Mouse (Mus musculus): Measurements from ENCODE around the gene Taf3. TPM values are rescaled to one million over a fixed set of nuclear protein-coding genes. Genes with fewer than 3 reads are reported as not detected.

The Taf3 gene
- polyA plus RNA-seq, 1 experiment from 2014 or later = 6.3 TPM

DNA sequence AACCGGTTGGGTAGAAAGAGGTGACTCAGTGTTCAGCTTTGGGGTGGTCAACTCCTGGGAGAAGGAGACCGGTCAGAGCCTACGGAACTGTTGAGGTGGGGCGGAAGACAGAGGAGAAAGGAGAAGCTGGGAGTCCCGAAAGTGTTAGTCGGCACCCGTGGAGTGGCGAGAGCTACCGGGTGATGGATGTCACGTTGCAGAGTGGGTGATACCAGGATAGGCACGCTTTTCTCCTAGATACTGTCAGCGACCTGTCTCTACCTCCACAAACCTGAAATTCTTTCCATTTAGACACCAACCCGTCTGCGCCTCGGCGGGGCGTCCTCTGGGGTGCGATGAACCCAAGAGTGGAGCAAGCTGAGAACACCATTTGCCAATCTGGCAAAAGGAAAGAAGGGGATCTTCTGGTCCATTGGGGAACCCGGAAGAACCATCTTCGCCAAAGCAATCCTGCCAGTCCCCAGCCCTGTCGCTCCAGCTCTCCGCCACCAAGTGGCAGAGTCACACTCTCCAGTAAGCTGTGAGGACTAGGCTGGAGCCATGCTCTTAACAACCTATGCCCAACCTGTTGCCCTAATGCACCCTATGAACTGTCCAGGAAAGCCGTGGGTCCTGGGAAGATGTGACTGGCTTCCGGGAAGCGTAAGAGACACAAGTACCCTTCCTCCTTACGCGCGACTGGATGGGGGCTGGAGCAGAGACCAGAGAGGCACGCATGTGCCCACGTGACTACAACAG lies 159.3 kb downstream of the Taf3 start, which contains the start of gene 9230102O04Rik:
9230102O04Rik (minus strand) TSS at position 628 of the 738 bp plus-strand sequence.
- Histone ChIP-seq H3K27me3 (peaks cover 97% of the 10 kb centered on the region), H3K9ac (no peak within 1 kb of the TSS), H3K36me3 (replicated peaks) (no peaks in the 10 kb centered on the region), H3K27ac (replicated peaks) (no peak within 1 kb of the TSS), H3K4me2 (peak within 1 kb of the TSS; percentile 62), H3K9me3 (replicated peaks) (no peaks in the 10 kb centered on the region), H3K4me1 (replicated peaks) (peaks cover 14% of the 10 kb centered on the region; the same call in 1 of the 2 replicates), H3K4me3 (replicated peaks) (peak within 1 kb of the TSS; percentile 33)
- ATAC-seq (ENCODE audit: insufficient read depth) = peak; percentile 63; the same call in 1 of the 2 replicates
- WGBS (ENCODE audit: insufficient replicate concordance) = under 1% methylated on average over 30 of the region's 30 CpGs

DNA sequence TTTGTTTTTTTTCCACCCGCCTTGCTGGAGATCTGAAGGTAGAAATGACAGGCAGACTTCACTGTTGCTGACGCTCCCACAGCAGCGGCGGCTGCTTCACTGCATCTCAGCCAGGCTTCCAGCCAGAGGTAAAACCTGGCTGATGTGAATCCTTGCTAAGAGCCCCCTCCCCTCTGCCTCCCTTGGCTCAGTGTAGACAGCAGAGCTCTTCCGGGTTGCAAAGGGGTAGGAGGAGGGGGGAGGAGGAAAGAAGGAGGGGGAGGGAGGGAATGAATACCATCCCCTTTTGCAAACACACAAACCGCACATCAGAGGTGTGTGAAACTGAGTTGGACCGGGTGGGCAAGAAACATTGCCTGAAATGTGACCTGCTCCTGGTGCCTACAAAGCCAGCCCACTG lies 160.8 kb downstream of the Taf3 start:
- Histone ChIP-seq H3K4me2 (no peak overlapping the region), H3K4me1 (replicated peaks) (peaks cover 21% of the 10 kb centered on the region; the same call in 1 of the 2 replicates), H3K9ac (no peak overlapping the region), H3K4me3 (replicated peaks) (no peak overlapping the region), H3K27me3 (peaks cover 97% of the 10 kb centered on the region), H3K27ac (replicated peaks) (no peak overlapping the region), H3K9me3 (replicated peaks) (no peaks in the 10 kb centered on the region), H3K36me3 (replicated peaks) (no peaks in the 10 kb centered on the region)
- 2% methylated on average over 7 of the region's 7 CpGs for WGBS (ENCODE audit: insufficient replicate concordance)
- ATAC-seq (ENCODE audit: insufficient read depth) = no peak

DNA sequence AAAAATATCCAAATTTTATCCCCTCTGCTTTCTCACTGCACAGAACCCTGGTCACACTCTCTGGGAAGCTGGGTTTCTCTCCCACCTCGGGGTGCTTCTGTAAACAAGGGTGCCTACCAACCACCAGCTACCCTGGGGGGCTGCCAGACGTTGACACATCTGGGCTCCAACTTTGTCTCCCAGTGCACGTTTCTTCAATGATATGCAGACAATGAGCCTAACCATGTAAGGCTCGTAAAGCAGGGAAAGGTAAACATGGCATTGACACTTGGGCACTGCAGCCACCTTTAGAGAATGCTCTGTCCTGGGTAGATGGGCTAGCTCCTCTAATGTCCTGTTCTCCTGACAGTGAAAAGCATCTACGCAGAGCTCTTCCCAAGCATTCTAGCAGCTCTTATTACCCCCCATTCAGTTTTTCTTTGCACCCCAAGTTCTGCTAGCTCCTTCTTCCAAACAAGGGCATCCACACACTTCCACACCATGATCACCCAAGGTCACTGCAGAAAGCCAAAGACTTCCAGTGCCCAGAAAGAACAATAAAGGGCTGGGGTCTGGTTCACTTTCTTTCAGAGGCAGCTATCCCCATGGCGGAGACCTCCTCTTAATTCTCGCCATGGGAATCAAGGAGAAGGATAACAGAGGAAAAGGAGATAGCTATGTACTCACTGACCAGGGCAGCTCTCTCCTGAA lies 161.3 kb downstream of the Taf3 start:
- Histone ChIP-seq H3K27ac (replicated peaks) (no peak overlapping the region), H3K4me2 (no peak overlapping the region), H3K4me3 (replicated peaks) (no peak overlapping the region), H3K27me3 (peaks cover 97% of the 10 kb centered on the region), H3K9ac (no peak overlapping the region), H3K4me1 (replicated peaks) (peaks cover 21% of the 10 kb centered on the region; the same call in 1 of the 2 replicates), H3K36me3 (replicated peaks) (no peaks in the 10 kb centered on the region), H3K9me3 (replicated peaks) (no peaks in the 10 kb centered on the region)
- ATAC-seq (ENCODE audit: insufficient read depth) = no peak
- WGBS (ENCODE audit: insufficient replicate concordance) = 12% methylated on average over 7 of the region's 7 CpGs

DNA sequence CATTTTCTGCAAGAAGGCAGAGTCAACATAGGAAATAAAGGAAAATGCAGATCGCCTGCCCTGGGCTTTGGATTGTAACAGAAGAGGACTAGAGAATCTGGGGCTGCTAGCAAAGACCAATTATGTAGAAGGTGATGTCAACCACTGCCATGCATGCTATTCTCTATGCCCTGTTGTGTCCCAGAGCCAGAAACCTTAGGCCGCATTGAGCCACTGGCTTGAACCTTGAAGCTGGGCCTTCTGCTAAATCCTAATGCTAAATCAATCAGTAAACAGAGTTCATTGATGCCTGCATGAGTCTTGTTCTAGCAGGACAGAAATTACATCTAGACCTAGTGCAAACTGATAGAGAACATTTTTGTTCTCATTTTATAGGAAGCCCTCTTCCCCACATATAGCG lies 162.4 kb downstream of the Taf3 start:
- 38% methylated on average over 3 of the region's 3 CpGs for WGBS (ENCODE audit: insufficient replicate concordance)

DNA sequence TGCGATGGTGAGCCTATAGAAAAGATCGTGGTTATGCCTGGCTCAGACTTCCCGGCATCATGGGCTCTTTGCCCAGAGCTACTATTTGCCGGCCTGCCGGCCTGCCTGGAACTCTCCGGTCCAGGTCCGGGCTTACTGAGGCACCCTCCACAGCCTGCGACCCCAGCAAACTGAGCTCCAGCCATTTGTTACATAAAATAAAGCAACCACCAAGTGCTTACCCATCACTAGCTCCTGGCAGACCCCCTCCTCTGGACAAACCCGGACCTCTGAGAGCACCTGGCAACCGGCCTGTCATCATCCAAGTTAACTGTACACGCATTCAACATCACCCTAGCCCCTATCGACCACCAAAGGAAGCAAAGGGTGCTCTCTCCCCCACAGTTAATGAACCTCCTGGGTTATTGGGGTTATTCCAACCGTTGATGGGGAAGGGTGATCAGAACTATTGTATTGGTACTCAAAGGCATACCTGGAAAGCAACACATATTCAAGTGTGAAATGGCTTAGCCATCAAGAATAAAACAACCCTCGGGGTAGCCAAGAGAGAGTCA lies 163.1 kb downstream of the Taf3 start:
- H3K4me2 ChIP-seq = no peak overlapping the region
- H3K27ac ChIP-seq (replicated peaks) = no peak overlapping the region
- peaks cover 24% of the 10 kb centered on the region; the same call in 1 of the 2 replicates for H3K4me1 ChIP-seq (replicated peaks)
- ATAC-seq (ENCODE audit: insufficient read depth) = no peak
- peaks cover 100% of the 10 kb centered on the region for H3K27me3 ChIP-seq
- 13% methylated on average over 14 of the region's 14 CpGs for WGBS (ENCODE audit: insufficient replicate concordance)
- no peaks in the 10 kb centered on the region for H3K36me3 ChIP-seq (replicated peaks)
- H3K4me3 ChIP-seq (replicated peaks) = no peak overlapping the region
- H3K9me3 ChIP-seq (replicated peaks) = no peaks in the 10 kb centered on the region
- H3K9ac ChIP-seq = no peak overlapping the region

More for the DNA sequence above, 162.4 kb downstream of the Taf3 start:
- ATAC-seq (ENCODE audit: insufficient read depth) = no peak
- Histone ChIP-seq H3K9ac (no peak overlapping the region), H3K9me3 (replicated peaks) (no peaks in the 10 kb centered on the region), H3K27me3 (peaks cover 100% of the 10 kb centered on the region), H3K36me3 (replicated peaks) (no peaks in the 10 kb centered on the region), H3K4me3 (replicated peaks) (no peak overlapping the region), H3K27ac (replicated peaks) (no peak overlapping the region), H3K4me2 (no peak overlapping the region), H3K4me1 (replicated peaks) (peaks cover 24% of the 10 kb centered on the region; the same call in 1 of the 2 replicates)

DNA sequence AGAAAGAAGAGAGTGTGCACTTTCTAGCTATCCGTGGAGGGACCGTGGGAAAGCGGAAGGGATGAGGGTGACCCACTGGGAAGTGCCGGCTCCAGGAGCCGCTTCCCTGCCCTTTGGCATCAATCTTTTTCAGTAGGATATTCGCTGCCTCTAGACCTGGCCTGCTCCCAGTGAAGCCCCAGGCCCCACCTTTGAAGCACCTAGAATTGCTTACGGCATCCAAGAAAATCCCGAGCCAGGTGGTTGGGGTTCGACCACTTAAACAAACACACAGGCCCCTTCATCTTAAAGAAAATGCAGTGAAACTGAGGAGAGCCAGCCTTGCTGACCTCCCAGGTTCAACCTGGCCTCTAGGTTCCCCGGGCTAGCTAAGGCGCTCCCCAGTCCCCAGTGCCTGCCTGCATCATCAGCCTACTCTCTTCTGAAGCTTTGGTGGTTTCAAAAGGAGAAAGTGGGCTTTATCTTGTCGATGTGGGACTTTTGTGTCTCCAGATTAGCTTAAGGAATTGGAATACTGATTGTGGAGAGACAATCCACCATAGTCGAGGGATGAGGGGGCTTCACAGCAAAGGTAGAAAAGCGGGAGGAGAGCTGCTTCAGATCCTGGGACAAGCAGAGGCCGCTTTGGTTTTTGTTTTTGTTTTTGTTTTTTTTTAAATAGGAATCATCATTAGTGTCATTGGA lies 163.7 kb downstream of the Taf3 start:
- Histone ChIP-seq H3K27me3 (peaks cover 100% of the 10 kb centered on the region), H3K4me3 (replicated peaks) (0 out of 2 replicates have a peak overlapping the region, but pooled peaks have one; percentile 10), H3K9me3 (replicated peaks) (no peaks in the 10 kb centered on the region), H3K4me2 (peak overlapping the region; percentile 55), H3K4me1 (replicated peaks) (peaks cover 21% of the 10 kb centered on the region; the same call in 1 of the 2 replicates), H3K9ac (no peak overlapping the region), H3K27ac (replicated peaks) (no peak overlapping the region), H3K36me3 (replicated peaks) (no peaks in the 10 kb centered on the region)
- no peak for ATAC-seq (ENCODE audit: insufficient read depth)
- 12% methylated on average over 15 of the region's 15 CpGs for WGBS (ENCODE audit: insufficient replicate concordance)

DNA sequence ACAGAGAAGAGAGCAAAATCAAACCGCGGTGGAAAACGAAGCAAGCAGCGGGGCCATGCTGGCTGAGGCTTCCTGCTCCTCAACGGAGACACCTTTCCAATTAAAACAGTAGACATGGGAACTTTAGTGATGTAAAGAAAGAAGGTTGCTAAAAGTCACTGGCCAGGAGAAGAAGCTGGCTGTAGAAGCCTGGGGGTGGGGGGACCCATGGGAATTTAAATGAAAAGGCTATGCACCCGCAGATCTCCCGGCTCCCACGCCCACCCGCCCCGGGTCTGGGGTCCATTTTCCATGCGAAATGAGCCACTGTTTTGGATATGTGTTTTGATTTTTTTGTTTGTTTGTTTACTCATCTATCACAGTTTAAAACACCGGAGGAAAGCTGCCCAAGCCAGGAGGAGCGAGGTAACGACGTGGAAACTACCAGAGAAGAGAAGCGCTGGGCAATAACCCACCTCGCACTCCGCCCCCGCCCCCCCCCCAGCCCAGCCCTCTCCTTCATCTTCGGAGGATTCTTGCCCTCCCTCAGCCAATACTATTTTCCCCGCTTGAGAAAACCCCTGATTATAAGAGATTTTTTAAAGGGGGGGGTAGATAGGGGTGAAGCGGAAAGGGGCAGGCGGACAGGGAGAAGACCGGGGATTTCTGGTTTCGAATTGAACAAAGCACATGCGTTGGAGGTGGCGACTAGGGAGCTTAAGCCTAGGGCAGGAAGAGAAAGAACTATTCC lies 164.4 kb downstream of the Taf3 start:
- no peak overlapping the region for H3K27ac ChIP-seq (replicated peaks)
- H3K36me3 ChIP-seq (replicated peaks) = no peaks in the 10 kb centered on the region
- ATAC-seq (ENCODE audit: insufficient read depth) = no peak
- H3K9ac ChIP-seq = no peak overlapping the region
- 0 out of 2 replicates have a peak overlapping the region, but pooled peaks have one; percentile 31 for H3K4me3 ChIP-seq (replicated peaks)
- H3K27me3 ChIP-seq = peaks cover 100% of the 10 kb centered on the region
- no peaks in the 10 kb centered on the region for H3K9me3 ChIP-seq (replicated peaks)
- H3K4me1 ChIP-seq (replicated peaks) = peaks cover 20% of the 10 kb centered on the region; the same call in 1 of the 2 replicates
- H3K4me2 ChIP-seq = peak overlapping the region; percentile 55
- 3% methylated on average over 27 of the region's 27 CpGs for WGBS (ENCODE audit: insufficient replicate concordance)

DNA sequence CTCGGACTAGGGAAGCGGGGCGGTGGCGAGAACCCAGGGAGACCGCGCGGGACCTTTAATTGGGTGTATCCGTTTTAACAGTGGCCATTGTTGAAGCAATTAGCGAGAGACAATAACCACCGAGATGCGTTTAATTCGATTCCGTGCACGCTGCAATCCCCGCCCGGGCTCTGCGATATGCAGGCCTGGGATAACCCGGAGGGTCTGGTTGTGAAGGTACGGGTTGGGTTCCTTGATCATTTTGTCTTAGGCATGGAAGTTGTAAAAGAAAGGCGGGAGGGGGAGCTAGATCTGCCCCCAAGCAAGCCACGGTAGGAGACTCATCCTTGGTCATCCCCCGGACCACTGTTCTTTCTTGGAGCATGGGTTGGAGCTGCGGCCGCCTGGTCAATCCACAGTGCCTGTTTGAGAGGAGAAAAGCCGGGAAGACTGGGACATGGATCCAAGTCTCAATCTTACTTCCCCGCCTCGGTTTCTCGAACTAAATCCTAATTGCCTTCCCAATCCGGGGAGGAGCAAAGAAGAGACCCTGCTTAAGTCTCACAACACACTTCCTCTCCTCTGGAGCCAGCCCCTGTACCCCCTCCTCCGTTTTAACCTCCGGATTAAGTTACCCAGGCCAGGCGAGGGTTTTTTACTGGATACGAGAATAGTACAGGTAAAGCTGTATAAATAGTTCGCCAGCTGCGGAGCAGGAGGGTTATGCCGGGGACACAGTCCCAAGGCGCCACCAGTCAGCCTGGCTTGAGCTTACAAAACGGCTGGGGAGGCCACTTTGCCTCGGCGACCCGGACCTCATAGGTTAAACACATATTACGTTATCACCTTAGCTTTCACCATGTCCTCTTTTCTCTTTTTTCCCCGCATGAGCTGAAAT lies 165.2 kb downstream of the Taf3 start:
- peak overlapping the region; percentile 31 for H3K4me3 ChIP-seq (replicated peaks)
- WGBS (ENCODE audit: insufficient replicate concordance) = under 1% methylated on average over 43 of the region's 43 CpGs
- peaks cover 22% of the 10 kb centered on the region for H3K4me1 ChIP-seq (replicated peaks)
- no peak for ATAC-seq (ENCODE audit: insufficient read depth)
- H3K4me2 ChIP-seq = peak overlapping the region; percentile 55
- no peak overlapping the region for H3K27ac ChIP-seq (replicated peaks)
- no peak overlapping the region for H3K9ac ChIP-seq
- H3K36me3 ChIP-seq (replicated peaks) = no peaks in the 10 kb centered on the region
- no peaks in the 10 kb centered on the region for H3K9me3 ChIP-seq (replicated peaks)
- peaks cover 100% of the 10 kb centered on the region for H3K27me3 ChIP-seq

DNA sequence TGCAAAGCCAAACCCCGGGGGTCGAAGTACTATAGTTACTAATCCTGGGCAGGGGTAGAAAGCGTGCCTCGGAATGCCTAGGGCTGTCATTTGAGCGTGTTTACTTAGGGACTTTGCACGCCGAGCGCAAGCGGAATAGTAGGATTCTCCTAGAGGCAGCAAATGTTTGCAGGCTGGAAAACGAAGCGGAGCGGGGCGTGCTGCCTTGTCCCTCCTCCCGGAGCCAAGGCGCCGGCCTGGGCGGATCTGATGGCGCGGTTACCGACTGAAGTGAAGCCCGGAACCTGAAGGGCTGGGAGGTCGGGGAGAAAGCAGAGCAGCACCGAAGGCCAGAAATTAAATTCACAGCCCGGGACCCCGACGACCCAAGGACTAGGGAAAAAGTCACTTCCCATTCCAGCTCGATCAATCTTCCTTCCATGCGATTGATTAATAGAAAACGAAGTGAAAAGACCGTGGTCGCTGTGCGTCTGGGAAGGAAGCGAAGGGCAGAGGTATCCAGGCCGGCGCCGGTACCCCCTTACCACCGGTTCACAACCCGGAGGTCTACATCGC lies 165.9 kb downstream of the Taf3 start:
- no peak overlapping the region for H3K9ac ChIP-seq
- peak overlapping the region; percentile 55 for H3K4me2 ChIP-seq
- under 1% methylated on average over 39 of the region's 39 CpGs for WGBS (ENCODE audit: insufficient replicate concordance)
- H3K4me1 ChIP-seq (replicated peaks) = peaks cover 26% of the 10 kb centered on the region
- no peak for ATAC-seq (ENCODE audit: insufficient read depth)
- H3K4me3 ChIP-seq (replicated peaks) = peak overlapping the region; percentile 31
- no peaks in the 10 kb centered on the region for H3K9me3 ChIP-seq (replicated peaks)
- H3K27ac ChIP-seq (replicated peaks) = no peak overlapping the region
- H3K27me3 ChIP-seq = peaks cover 100% of the 10 kb centered on the region
- no peaks in the 10 kb centered on the region for H3K36me3 ChIP-seq (replicated peaks)

Measured in liver, embryonic 15.5 days (tissue).